Mouse (Mus musculus) layer of hippocampus, postnatal 14 days (tissue): ENCODE results near the gene Asic1. TPM values are rescaled to one million over a fixed set of nuclear protein-coding genes. Genes with fewer than 3 reads are reported as not detected.

Experiments
- DNase-seq, 2 experiments: peaks; one replicate each; pipeline ENCODE4 v3.0.0; 2021 to 2022; ENCODE audit warnings: low spot score in 2 of 2, mixed read lengths in 1 of 2
- long read RNA-seq, 2 experiments: library from polyadenylated mRNA; stranded (forward); transcript quantifications; one replicate each; pipeline ENCODE4 v2.0.0; 2021
- total RNA-seq, 2 experiments: library from RNA; stranded (reverse); gene quantifications; 2 replicates each; pipeline ENCODE4 v1.2.3; 2021

Asic1 gene
- 10 to 100 TPM; 37.3 to 41.3 TPM for total RNA-seq
- long read RNA-seq, experiment 1, full-length matches to known transcripts, result 6 of 11 reads
- long read RNA-seq, experiment 1, partial matches to known transcripts, result 2 of 11 reads
- long read RNA-seq, experiment 1, other reads (novel, unspliced or antisense), result 3 of 11 reads
- long read RNA-seq, experiment 2, full-length matches to known transcripts, result 10 of 22 reads
- long read RNA-seq, experiment 2, partial matches to known transcripts, result 3 of 22 reads
- long read RNA-seq, experiment 2, other reads (novel, unspliced or antisense), result 9 of 22 reads

DNA sequence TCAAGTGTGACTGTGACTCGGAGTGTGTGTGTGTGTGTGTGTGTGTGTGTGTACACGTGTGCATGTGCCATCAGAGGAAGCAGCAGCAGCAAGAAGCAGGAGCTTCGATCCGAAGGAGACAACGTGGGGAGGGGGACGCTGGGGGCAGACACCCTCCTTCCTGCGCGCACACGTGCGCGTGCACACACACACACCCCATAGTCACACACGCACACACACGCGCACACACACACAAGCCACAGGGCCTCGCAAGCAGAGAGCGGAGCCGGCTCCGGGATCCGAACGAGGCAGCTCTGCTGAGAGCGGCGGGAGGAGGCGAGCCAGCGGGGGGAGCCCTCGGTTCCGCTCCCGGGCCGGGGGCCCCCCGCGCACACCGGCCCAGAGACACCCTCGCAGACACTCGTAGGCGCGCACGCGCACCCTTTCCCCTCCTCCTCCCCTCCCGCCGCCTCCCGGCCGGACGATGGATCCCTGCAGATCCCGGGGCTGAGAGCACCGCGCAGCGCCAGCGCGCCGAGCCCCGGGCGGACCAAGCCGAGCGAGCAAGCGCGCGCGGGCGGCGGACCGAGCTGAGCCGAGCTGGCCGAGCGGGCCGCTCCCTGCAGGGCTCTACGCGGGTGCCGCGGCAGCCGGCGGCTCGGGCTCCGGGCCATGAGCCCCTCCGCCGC, at the start of gene Asic1:
Asic1 (plus strand) TSS at position 215 of the 668 bp plus-strand sequence.
- peak; percentile 73 to 75 for DNase-seq

- DNase-seq, result no peak
Observed at GRCm38 (mm10) chr15:99622063-99622462, 48.1 kb upstream of the Asic1 start.

DNA sequence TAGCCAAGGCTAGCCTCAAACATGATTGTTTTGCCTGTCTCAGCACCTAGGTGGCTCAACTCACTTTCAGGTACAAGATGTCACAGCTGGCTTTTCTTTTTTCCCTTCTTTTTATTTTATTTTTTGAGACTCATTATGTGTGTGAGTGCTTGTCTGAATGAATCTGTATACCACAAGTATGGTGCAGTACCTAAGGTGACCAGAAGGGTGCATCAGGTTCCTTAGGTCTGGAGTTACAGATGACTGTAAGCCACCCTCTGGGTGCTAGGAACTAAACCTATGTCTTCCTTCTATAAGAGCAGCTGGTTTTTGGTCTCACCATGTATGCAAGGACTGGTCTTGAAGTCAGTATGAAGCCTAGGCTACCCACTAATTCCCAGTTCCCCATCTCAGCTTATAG, 38.5 kb upstream of the Asic1 start:
- no peak for DNase-seq

GRCm38 (mm10) chr15:99634702-99635101, 35.5 kb upstream of the Asic1 start:
- no peak for DNase-seq

- DNase-seq, result no peak
Observed at GRCm38 (mm10) chr15:99637405-99638123, 32.6 kb upstream of the Asic1 start.

DNA sequence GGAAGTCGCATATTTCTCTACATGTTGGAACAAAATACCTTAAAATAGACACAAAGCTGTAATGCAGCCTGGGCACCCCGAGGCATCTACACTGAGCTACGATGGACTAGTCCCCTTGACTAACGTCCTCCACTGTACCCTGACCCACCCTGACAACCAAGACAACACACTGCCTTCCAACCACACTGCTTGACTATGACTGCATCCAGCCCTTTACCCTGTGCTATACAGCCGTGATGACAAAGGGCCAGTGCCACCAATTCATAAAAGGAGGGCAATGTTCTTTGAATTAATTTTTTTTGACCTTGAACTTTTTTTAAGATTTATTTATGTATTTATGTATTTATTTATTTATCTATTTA, 32.1 kb upstream of the Asic1 start:
- no peak for DNase-seq

DNA sequence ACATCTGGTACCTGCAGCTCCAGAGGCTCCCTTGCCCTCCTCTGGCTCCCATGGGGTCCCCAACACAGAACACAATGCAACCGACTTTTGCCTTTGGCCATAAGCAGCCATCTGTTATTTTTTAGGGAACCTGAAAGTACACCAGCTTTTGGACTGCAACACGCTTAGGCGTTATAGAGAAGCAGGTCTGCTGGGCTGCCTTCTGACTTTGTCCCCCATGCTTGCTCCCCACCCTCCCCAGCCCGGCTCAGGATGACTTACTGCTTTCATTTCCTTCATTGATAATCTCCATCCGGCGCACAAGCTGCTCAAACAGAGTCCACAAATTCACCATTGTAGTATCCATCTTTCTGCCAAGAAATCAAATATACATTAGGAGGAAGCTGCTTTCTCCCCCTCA, 27.5 kb upstream of the Asic1 start:
- no peak for DNase-seq

- no peak for DNase-seq
Observed at GRCm38 (mm10) chr15:99643832-99644231, 26.3 kb upstream of the Asic1 start.

DNA sequence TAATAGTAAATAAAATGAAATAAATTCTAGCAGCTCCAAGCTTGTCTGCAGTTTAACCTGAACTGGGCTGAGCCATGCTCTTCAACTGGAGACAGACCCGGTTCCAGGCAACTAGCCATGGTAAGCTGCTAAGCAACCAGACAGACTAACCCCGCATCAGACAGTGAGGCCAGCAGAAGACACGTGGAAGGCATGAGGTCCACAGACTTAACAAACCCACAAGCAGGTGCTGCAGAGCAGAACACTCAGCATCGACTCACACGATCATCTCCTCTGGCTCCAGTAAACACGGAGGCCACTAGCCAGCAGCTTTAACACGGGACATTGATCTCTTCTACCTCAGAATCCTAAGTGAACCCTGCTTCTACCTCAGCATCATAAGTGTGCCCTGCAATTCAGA, 25.4 kb upstream of the Asic1 start:
- DNase-seq, result peak in 1 of 2 experiments; percentile 59

DNA sequence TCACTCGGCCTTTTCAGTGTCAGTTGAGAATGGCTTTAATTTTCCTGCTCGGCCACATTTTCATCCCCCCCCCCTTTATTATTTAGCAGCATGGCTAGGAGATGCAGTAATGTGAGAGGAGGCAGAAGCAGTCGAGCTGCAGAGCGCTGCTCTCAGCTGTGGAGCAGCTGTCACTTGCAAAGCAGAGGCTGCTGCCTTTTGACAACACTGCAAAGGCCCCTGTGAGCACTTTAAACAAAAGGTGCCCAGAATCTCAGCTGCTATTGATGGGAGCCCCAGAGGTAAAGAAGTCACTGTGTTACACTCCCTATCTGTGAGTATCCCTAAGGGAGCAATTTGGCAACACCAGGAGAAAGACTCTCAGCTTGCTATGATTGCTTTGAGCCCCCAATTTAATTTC, 21.8 kb upstream of the Asic1 start:
- DNase-seq, result no peak

GRCm38 (mm10) chr15:99649067-99649761, 21.0 kb upstream of the Asic1 start:
- no peak for DNase-seq

DNA sequence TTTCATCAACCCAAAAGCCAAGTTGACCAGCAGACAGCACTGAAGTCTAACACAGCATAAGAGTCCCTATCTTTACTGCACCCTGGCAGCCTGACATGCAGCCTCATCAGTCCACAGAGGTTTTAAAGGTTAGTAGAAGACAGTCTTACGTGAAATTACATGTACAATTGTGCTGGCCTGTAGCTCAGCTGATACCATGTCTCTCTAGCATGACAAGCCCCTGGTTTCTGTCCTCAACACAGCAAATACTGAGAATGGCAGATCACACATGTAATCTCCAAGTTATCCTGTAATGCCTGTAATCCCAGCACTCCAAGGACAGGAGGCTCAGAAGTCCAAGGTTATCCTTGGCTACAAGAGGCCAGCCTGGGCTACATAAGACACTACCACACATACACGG, 19.9 kb upstream of the Asic1 start:
- DNase-seq, result no peak

DNA sequence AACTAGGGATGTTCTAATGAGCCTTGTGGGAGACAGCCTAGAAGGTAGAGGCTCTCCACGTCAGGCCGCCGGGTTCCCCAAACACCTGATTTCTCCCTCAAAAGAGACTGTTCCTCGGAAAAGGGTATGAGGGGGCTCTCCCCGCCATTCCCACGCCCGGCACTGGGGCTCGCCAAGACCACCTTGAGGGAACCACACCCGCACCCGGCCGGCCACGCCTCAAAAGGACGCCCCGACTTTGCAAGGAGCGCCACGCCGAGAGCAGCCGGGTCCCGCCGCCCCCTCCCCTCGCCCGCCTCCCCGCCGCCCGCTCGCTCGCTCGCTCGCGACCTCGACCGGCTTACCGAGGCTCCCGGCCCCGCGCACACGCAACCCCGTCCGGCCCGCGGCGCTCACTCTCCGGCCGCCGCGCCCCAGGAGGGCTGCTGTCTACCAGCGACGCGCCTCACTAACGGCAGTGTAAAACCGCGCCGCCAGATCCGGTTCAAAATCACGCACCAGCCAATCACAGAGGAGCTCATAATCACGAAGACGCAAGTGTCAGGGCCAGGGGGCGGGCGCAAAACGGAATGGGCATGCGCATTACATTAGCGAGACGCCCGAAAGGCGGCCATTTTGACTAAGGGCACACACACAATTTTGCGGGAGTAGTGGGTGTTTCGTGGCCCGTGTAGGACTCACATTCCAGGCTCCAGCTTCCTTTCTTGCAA, 18.9 kb upstream of the Asic1 start, which contains the start of gene Racgap1:
Racgap1 (minus strand) TSS at position 494 of the 710 bp plus-strand sequence.
- peak; percentile 93 to 98 for DNase-seq

- DNase-seq, result no peak
Observed at GRCm38 (mm10) chr15:99651984-99652872, 17.9 kb upstream of the Asic1 start.

DNA sequence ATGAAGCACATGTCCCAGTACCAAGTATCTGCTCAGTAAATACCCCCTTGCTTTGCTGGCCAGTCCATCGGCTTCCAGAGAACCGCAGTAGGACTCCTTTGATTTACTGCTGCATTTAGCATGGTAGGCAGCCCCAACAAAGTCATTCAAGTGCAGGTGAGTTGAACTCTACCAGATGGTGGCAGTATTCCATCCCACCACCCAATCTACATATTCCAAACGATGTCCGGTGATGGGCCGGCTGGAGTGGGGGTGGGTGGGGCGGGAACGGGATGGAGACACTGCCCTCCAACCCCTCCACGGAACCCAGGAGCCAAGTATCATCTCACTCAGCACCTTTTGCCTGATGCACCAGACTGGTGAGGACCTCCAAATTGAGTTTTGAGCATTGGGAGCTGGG, 16.9 kb upstream of the Asic1 start:
- DNase-seq, result no peak

DNA sequence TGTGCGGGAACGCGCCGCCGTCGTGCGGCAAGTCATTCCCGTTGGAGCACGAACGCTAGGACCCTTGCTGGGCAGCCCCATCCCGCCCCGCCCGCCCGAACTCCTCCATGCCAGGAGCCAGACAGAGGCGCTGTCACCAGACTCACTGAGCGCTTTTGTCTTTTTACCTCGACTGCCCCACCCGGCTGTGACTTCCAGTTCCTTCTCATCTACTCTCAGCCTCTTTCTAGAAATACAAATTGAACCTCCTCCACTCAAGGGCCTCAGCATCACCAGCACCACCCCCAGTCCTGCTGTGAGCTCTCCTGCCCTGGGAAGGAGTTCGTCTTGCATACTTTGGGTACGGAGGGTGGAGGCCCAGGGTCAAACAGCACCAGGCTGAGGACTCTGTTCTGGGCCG, 16.3 kb upstream of the Asic1 start:
- DNase-seq, result no peak

DNA sequence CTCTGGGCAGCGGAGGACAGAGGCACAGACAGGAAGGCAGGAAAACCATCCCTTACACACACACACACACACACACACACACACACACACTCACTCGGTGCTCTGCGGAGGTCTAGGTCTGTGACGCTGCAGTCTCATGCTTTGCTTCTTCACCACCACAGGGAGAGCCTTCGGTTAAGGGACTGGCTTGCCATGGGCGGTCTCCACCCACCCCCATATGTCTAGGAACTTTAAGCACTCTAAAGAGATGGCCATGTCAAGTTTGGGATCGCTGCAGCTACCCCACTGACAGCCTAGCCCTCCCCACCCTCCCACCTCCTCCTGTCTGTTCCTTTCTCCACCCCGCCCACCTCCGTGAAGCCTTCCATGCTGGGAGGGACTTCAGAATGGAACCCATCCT, 14.2 kb upstream of the Asic1 start:
- no peak for DNase-seq

GRCm38 (mm10) chr15:99658437-99658836, 11.7 kb upstream of the Asic1 start:
- DNase-seq, result no peak

DNA sequence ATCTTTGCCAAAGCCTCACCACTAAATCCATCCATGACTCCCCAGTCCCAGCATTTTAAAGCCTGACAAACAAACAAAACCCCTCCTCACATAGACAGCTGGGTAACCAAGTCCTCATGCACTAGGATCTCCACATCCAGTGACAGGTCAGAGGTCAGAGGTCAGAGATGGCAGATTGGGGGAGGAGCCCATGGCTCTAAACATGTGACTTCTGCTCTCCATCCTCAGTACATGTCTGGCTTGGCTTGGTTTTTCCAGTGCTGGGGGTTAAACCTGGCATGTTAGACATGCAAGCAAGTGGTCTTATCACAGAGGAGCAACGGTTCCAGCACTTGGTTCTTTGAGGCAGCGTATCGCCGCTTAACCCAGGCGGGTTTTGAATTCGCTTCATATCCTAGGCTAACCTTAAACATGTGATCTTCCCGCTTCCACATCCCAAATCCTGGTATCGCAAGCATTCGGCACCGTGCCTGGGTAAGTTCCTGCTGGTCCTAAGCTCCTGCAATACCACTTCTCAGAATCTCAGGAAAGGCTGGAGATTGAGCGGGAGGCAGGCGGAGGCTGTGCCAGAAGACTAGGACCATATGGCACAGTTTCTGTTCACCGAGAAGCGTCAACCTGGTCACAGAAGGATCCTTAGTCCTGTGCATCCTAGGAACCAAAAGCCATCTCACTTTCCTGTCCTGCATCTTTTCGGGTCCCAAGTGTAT, 8.9 kb upstream of the Asic1 start:
- no peak for DNase-seq
